Mouse (Mus musculus) forebrain, embryonic 12.5 days (tissue): ENCODE data around the gene Lrrc8d. TPM values are rescaled to one million over a fixed set of nuclear protein-coding genes. Genes with fewer than 3 reads are reported as not detected.
"Not testable (repeated sequence)": the region's sequence is repeated elsewhere in the genome, so short reads cannot be mapped to it uniquely, and the experiment has no call there.

Experiments
- ATAC-seq: fragments of 200-750 bp; cut with Nextera tagmentation; 2 replicates; pipeline ENCODE4 v1.8.0; 2017; ENCODE audit warnings: moderate TSS enrichment; ENCODE audit not compliant: low FRiP score
- H3K27ac ChIP-seq: fragments of 300-500 bp; sonication (generic); 2 replicates; pipeline ENCODE4 v1.5.1; 2016; ENCODE audit warnings: mild to moderate bottlenecking
- H3K27me3 ChIP-seq: fragments of 300-500 bp; sonication (generic); 2 replicates; pipeline ENCODE4 v1.6.1; 2016; ENCODE audit warnings: mild to moderate bottlenecking
- H3K36me3 ChIP-seq: fragments of 300-500 bp; sonication (generic); replicated peaks from 2 replicates; pipeline ENCODE4 v1.6.1; 2016; ENCODE audit warnings: mild to moderate bottlenecking
- H3K4me1 ChIP-seq: fragments of 300-500 bp; sonication (generic); 2 replicates; pipeline ENCODE4 v1.6.1; 2016
- H3K4me2 ChIP-seq: fragments of 300-500 bp; sonication (generic); 2 replicates; pipeline ENCODE4 v1.6.1; 2016; ENCODE audit warnings: mild to moderate bottlenecking, moderate library complexity
- H3K4me3 ChIP-seq: fragments of 300-500 bp; sonication (generic); replicated peaks from 2 replicates; pipeline ENCODE4 v1.5.1; 2016; ENCODE audit warnings: mild to moderate bottlenecking
- H3K9ac ChIP-seq: fragments of 300-500 bp; sonication (generic); 2 replicates; pipeline ENCODE4 v1.6.1; 2016; ENCODE audit warnings: mild to moderate bottlenecking
- H3K9me3 ChIP-seq: fragments of 300-500 bp; sonication (generic); 2 replicates; pipeline ENCODE4 v1.6.1; 2016
- WGBS: fragments of 180-500 bp; shearing (Covaris S2); methylation state at CpG from one replicate; pipeline ENCODE4 v1.1.7; 2016; 5-methylcytosine and 5-hydroxymethylcytosine counted together
- polyA plus RNA-seq: library from polyadenylated mRNA; unstranded; fragments of >200 nt; fragmentation: Nextera tagmentation; extraction: Ambion mirVana; gene quantifications from 2 replicates; pipeline ENCODE4 v1.2.1, GENCODE M21; 2016

The Lrrc8d gene
- polyA plus RNA-seq, 1 experiment from 2014 or later, result 32.7 TPM

DNA sequence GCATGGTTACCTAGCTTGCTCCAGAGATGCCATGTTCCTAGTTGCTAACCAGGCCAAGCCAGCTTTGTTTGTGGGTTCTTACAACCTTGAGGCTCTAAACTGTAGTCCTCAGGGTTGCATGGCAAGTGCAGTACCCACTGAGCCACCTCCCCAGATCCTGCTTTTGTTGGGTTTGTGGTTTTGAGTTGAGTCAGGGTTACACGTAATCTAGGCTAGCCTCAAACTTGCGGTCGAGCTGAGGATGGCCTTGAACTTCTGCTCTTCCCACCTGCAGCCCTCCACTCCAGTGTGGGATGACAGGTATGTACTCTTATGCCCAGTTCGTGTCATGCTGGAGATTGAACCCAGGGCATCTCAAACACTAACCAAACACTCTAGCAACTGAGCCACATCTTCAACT is 24.3 kb upstream of the Lrrc8d start:
- Histone ChIP-seq H3K27me3 (no peaks in the 10 kb centered on the region), H3K36me3 (no peaks in the 10 kb centered on the region), H3K27ac (no peak overlapping the region), H3K4me3 (no peak overlapping the region), H3K4me1 (peaks cover 10% of the 10 kb centered on the region), H3K9ac (no peak overlapping the region), H3K9me3 (no peaks in the 10 kb centered on the region), H3K4me2 (no peak overlapping the region)
- 90% methylated on average over 4 of the region's 4 CpGs for WGBS
- ATAC-seq, result no peak

DNA sequence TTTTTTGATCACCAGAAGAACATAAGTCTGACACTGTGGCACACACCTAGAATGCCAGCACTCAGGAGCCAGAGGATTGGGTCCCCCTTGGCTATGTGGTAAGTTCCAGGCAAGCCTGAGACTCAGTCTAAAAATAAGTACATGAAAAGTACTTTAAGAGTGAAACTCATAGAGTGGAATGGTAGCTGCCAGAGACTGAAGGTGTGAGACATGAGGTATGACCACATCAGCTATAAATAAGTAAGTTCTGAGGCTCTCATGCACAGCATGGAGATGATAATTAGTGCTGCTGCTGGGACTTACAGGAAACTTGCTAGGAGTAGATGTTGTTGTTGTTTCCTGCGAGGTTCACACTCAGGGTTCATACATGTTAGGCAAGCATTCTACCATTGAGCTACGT is 22.7 kb upstream of the Lrrc8d start:
- H3K4me3 ChIP-seq, result no peak overlapping the region
- WGBS, result 89% methylated on average over 2 of the region's 2 CpGs
- peaks cover 10% of the 10 kb centered on the region for H3K4me1 ChIP-seq
- H3K36me3 ChIP-seq, result no peaks in the 10 kb centered on the region
- no peak overlapping the region for H3K4me2 ChIP-seq
- no peak overlapping the region for H3K27ac ChIP-seq
- H3K9ac ChIP-seq, result no peak overlapping the region
- H3K9me3 ChIP-seq, result no peaks in the 10 kb centered on the region
- no peaks in the 10 kb centered on the region for H3K27me3 ChIP-seq
- ATAC-seq, result no peak

- no peak overlapping the region for H3K4me2 ChIP-seq
- no peak for ATAC-seq
- no peaks in the 10 kb centered on the region for H3K9me3 ChIP-seq
- H3K4me3 ChIP-seq, result no peak overlapping the region
- H3K27me3 ChIP-seq, result no peaks in the 10 kb centered on the region
- H3K9ac ChIP-seq, result no peak overlapping the region
- H3K27ac ChIP-seq, result no peak overlapping the region
- peaks cover 10% of the 10 kb centered on the region for H3K4me1 ChIP-seq
- no peaks in the 10 kb centered on the region for H3K36me3 ChIP-seq
- WGBS, result 85% methylated on average over 8 of the region's 8 CpGs
These were observed 21.5 kb upstream of the Lrrc8d start for GRCm38 (mm10) chr5:105678243-105678642.

DNA sequence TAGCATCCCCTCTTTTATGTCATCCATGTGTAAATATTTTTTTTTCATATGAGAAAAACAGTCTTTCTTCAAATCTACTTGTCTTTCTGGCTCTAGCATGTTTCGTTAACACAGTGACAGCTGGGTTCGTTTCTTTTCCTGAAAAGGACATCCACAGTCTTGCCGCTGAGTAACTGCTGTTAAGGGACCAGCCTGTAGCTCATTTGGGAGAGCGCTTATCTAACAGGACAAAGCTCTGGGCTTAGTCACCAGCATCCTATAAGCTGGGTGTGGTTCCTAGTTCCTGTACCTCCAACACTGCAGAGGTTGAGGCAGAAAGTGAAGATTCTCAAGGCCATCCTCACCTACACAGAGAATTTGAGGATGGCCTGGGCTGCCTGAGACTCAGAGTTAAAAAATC is 20.5 kb upstream of the Lrrc8d start:
- H3K9me3 ChIP-seq, result no peaks in the 10 kb centered on the region
- no peak overlapping the region for H3K4me3 ChIP-seq
- no peaks in the 10 kb centered on the region for H3K36me3 ChIP-seq
- H3K4me2 ChIP-seq, result no peak overlapping the region
- ATAC-seq, result no peak
- H3K27me3 ChIP-seq, result no peaks in the 10 kb centered on the region
- H3K4me1 ChIP-seq, result peaks cover 17% of the 10 kb centered on the region
- H3K27ac ChIP-seq, result no peak overlapping the region
- H3K9ac ChIP-seq, result no peak overlapping the region
- 66% methylated on average over 4 of the region's 4 CpGs for WGBS

DNA sequence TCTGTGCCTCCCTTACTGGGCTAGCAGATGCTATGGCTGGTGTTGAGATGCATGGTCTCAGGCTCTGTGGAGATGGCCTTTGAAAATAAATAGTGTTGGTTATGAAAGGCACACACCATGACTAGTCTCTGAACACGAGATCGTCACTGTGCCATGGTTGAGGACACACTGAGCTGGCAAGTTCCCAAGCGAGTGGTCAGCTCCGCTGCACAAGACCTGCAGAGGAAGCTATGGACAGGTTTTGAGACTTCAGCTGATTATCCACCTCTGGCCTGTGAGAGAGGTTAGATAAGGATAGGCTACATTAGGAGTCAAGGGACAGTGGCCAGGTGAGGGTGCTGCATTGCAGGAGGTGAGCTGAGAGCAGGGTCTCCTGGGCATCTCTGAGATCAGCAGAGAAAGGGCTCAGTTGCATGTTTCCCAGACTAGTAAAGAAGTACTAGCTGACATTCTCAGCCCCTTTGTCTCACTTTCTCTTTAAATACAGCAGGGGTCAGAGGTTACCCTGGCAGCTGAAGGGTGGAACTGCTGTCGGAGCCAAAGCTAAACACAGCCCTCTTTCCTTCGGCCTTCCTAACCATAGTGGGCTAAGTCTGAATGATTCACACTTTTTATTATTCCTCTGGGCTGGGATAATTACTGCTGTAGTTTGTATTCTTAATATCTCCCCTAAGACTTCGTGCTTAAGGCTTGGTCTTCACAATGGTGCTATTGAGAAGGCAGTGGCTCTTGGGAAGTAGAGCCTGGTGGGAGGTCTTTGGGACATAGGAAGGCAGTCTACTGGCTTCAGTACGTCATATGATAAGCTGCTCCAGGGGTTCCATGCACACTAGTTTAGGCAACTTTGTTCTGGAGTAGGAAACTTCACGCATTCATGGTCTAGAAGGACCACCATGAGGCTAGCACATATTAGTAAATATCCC is 19.6 kb upstream of the Lrrc8d start:
- Histone ChIP-seq H3K4me2 (no peak overlapping the region), H3K9ac (no peak overlapping the region), H3K27ac (no peak overlapping the region), H3K4me1 (peaks cover 18% of the 10 kb centered on the region), H3K4me3 (no peak overlapping the region), H3K27me3 (no peaks in the 10 kb centered on the region), H3K36me3 (no peaks in the 10 kb centered on the region), H3K9me3 (no peaks in the 10 kb centered on the region)
- ATAC-seq, result no peak
- WGBS, result 48% methylated on average over 9 of the region's 9 CpGs

DNA sequence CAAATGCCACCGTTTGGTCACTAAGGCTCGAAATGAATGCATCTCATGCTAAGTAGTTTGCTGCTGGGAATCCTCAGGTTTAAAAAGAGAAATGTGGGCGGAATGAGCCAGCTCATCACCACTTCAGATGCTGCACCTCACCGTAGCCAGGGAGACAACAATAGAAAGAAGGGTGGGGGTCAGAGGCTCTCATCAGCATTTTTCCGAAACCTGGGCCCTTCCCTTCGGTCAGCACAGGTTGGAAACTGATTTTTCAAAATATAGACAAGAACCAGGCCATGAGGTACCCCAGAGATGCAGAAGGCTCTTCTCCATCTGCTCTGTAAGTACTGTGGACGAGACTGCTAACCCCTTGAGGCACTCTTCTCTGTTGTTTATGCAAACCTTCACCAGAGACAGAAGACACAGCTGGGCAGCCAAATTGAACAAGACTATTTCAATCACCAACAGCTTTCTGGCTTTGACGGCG is 17.6 kb upstream of the Lrrc8d start:
- Histone ChIP-seq H3K4me1 (peaks cover 18% of the 10 kb centered on the region), H3K9me3 (no peaks in the 10 kb centered on the region), H3K4me2 (no peak overlapping the region), H3K4me3 (no peak overlapping the region), H3K27ac (no peak overlapping the region), H3K36me3 (no peaks in the 10 kb centered on the region), H3K27me3 (no peaks in the 10 kb centered on the region), H3K9ac (no peak overlapping the region)
- no peak for ATAC-seq
- WGBS, result 79% methylated on average over 9 of the region's 9 CpGs

DNA sequence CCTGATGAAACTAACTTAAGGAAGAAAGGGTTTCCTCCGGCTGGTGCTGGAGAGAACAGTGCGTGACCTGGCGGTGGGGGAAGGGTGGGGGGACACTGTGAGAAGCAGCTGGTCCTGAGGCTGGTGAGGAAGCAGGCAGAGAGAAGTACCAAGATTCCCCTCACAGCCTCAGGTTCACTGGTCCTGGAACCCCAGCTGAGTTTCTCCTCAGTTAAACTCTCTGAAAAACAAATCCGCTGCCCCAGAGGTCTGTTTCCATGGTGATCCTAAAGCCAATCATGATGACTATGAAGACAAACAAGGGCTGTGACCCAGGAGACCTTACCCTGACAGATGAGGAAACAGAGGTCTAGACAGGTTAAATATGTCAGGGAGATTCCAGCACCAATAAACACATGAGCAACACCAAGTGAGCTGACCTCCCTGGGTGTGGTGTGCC is 15.8 kb upstream of the Lrrc8d start:
- no peak for ATAC-seq
- no peaks in the 10 kb centered on the region for H3K9me3 ChIP-seq
- 24% methylated on average over 4 of the region's 4 CpGs for WGBS

DNA sequence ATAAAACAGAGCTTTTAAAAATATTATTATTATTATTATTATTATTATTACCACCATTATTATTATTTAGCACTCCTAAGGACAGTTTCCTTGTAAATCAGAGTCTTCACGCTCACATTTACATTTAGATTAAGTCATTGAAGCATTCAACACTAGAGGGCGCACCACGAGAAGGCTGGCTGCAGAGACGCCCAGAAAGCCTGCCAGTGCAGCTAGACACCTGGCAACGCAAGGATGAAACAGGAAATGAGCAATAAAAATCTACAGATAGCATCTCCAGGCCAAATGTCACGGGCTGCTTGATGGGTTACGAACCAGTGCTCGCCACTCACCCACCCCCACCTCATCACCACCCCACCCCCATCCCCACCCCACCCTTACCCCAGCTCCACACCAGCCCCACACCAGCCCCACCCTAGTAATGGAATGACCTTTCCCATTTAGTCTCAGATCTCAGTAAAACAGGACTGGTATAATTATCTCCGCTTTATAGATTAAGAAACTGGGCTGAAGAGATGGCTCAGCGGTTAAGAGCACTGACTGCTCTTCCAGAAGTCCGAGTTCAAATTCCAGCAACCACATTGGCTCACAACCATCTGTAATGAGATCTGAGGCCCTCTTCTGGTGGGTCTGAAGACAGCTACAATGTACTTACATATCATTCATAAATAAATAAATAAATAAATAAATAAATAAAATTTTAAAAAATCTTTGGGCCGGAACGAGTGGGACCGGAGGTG is 14.7 kb upstream of the Lrrc8d start:
- H3K27ac ChIP-seq, result no peak overlapping the region
- no peak overlapping the region for H3K9ac ChIP-seq
- no peaks in the 10 kb centered on the region for H3K9me3 ChIP-seq
- peaks cover 13% of the 10 kb centered on the region for H3K4me1 ChIP-seq
- H3K4me3 ChIP-seq, result no peak overlapping the region
- peak; percentile 71 for ATAC-seq
- WGBS, result 33% methylated on average over 14 of the region's 14 CpGs
- no peak overlapping the region for H3K4me2 ChIP-seq
- no peaks in the 10 kb centered on the region for H3K36me3 ChIP-seq
- 0 out of 2 replicates have a peak, but pooled peaks cover 4% of the 10 kb centered on the region for H3K27me3 ChIP-seq

More for the DNA sequence above, 15.8 kb upstream of the Lrrc8d start:
- Histone ChIP-seq H3K4me1 (peaks cover 18% of the 10 kb centered on the region), H3K27ac (no peak overlapping the region), H3K9ac (no peak overlapping the region), H3K36me3 (no peaks in the 10 kb centered on the region), H3K4me2 (no peak overlapping the region), H3K27me3 (no peaks in the 10 kb centered on the region), H3K4me3 (no peak overlapping the region)

- ATAC-seq, H3K4me1 ChIP-seq, H3K9ac ChIP-seq, H3K4me2 ChIP-seq, H3K4me3 ChIP-seq, H3K27me3 ChIP-seq, H3K36me3 ChIP-seq, H3K27ac ChIP-seq, H3K9me3 ChIP-seq: not testable (repeated sequence)
- WGBS, result 79% methylated on average over 7 of the region's 7 CpGs
These were observed 13.9 kb upstream of the Lrrc8d start for GRCm38 (mm10) chr5:105685780-105686305.

DNA sequence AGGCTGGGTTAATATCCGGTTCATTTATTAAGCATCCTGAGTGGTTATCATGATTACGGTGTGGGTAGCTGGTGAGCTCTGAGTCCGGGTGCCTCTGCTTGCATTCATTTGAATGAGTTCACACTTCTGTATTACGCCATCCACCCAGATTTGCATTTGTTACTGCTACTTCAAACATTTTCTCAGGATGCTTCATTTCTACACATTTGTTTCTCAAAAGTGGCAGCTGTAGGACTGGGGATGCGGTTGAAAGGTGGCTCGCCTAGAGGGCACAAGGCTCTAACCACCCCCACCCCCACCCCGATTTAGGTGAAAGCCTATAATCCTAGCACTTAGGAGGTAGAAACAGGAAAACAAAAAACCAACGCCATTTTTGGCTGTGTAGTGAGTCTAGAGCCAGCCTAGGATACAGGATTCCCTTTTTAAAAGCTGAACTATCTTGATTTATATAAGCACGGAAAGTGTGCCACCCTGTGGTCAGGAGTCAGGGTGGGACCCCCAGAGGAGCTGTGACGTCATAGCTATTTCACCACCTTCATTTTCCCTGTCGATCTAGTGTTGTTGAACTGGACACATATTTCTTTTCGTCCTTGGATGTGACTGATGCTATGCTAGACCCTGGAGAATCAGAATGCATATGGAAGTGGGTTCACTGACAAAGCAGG is 13.3 kb upstream of the Lrrc8d start:
- Histone ChIP-seq H3K27ac (no peak overlapping the region), H3K4me2 (no peak overlapping the region), H3K4me1 (peaks cover 7% of the 10 kb centered on the region; the same call in 1 of the 2 replicates), H3K4me3 (no peak overlapping the region), H3K9me3 (no peaks in the 10 kb centered on the region), H3K36me3 (no peaks in the 10 kb centered on the region), H3K9ac (no peak overlapping the region), H3K27me3 (0 out of 2 replicates have a peak, but pooled peaks cover 4% of the 10 kb centered on the region)
- no peak for ATAC-seq
- 71% methylated on average over 12 of the region's 12 CpGs for WGBS

- no peaks in the 10 kb centered on the region for H3K9me3 ChIP-seq
These were observed 9.0 kb upstream of the Lrrc8d start for GRCm38 (mm10) chr5:105690502-105691454.

More at GRCm38 (mm10) chr5:105690502-105691454, 9.0 kb upstream of the Lrrc8d start:
- no peak for ATAC-seq
- H3K36me3 ChIP-seq, result no peaks in the 10 kb centered on the region
- H3K9ac ChIP-seq, result no peak overlapping the region
- no peak overlapping the region for H3K27ac ChIP-seq
- 75% methylated on average over 10 of the region's 10 CpGs for WGBS
- H3K4me2 ChIP-seq, result no peak overlapping the region
- 0 out of 2 replicates have a peak, but pooled peaks cover 4% of the 10 kb centered on the region for H3K27me3 ChIP-seq
- H3K4me1 ChIP-seq, result no peaks in the 10 kb centered on the region
- no peak overlapping the region for H3K4me3 ChIP-seq
